Mouse (Mus musculus) stomach, postnatal 0 days (tissue): ENCODE results near the gene Tatdn3. TPM values are rescaled to one million over a fixed set of nuclear protein-coding genes. Genes with fewer than 3 reads are reported as not detected.
A peak's percentile ranks its signal among the peaks of the same experiment; 100 is the strongest.

Experiments used
- ATAC-seq: fragments of 200-750 bp; cut with Nextera tagmentation; 2 replicates; pipeline ENCODE4 v1.8.0; 2017; ENCODE audit not compliant: low FRiP score, low TSS enrichment
- DNase-seq: peaks from one replicate; pipeline ENCODE4 v3.0.0-alpha.2; 2016; ENCODE audit warnings: low spot score
- H3K27ac ChIP-seq: fragments of 300-500 bp; sonication (generic); replicated peaks from 2 replicates; pipeline ENCODE4 v1.5.1; 2014; ENCODE audit warnings: mild to moderate bottlenecking, control low read depth
- H3K27me3 ChIP-seq: fragments of 300-500 bp; sonication (generic); 2 replicates; pipeline ENCODE4 v1.6.1; 2014; ENCODE audit warnings: low read length; ENCODE audit not compliant: control insufficient read depth, insufficient read depth
- H3K36me3 ChIP-seq: fragments of 300-500 bp; sonication (generic); 2 replicates; pipeline ENCODE4 v1.6.1; 2014; ENCODE audit warnings: low read length, mixed read lengths; ENCODE audit not compliant: control insufficient read depth, insufficient read depth
- H3K4me1 ChIP-seq: fragments of 300-500 bp; sonication (generic); replicated peaks from 2 replicates; pipeline ENCODE4 v1.6.1; 2014; ENCODE audit warnings: antibody characterized with exemption; ENCODE audit not compliant: control insufficient read depth, insufficient read depth
- H3K4me2 ChIP-seq: fragments of 300-500 bp; sonication (generic); replicated peaks from 2 replicates; pipeline ENCODE4 v1.6.1; 2014; ENCODE audit warnings: low read depth, mild to moderate bottlenecking, control low read depth, moderate library complexity
- H3K4me3 ChIP-seq: fragments of 300-500 bp; sonication (generic); 2 replicates; pipeline ENCODE4 v1.5.1; 2014; ENCODE audit warnings: low read depth, low read length, control low read depth
- H3K9ac ChIP-seq: fragments of 300-500 bp; sonication (generic); 2 replicates; pipeline ENCODE4 v1.6.1; 2014; ENCODE audit warnings: mild to moderate bottlenecking, low read length, control low read depth, mixed read lengths
- H3K9me3 ChIP-seq: fragments of 300-500 bp; sonication (generic); 2 replicates; pipeline ENCODE4 v1.6.1; 2016; ENCODE audit warnings: low read length; ENCODE audit not compliant: control insufficient read depth
- CTCF ChIP-seq: IDR thresholded peaks from 2 replicates; pipeline ENCODE4 v1.5.1; 2016; ENCODE audit warnings: antibody characterized with exemption, low read depth, mild to moderate bottlenecking, moderate library complexity
- EP300 ChIP-seq: optimal IDR thresholded peaks from 2 replicates; pipeline ENCODE3; 2016; ENCODE audit warnings: antibody characterized with exemption
- WGBS: fragments of 180-500 bp; shearing (Covaris S2); extraction: QIAGEN DNeasy Blood & Tissue Kit; methylation state at CpG from one replicate; pipeline ENCODE4 v1.1.7; 2014; 5-methylcytosine and 5-hydroxymethylcytosine counted together
- polyA plus RNA-seq: library from polyadenylated mRNA; unstranded; fragments of >200 nt; fragmentation: Nextera tagmentation; extraction: Ambion mirVana; gene quantifications from 2 replicates; pipeline ENCODE4 v1.2.1, GENCODE M21; 2015

The Tatdn3 gene
- polyA plus RNA-seq, 1 experiment from 2014 or later: 8.9 TPM

- no peak for ATAC-seq
- Histone ChIP-seq H3K27me3 (no peaks in the 10 kb centered on the region), H3K4me3 (no peak overlapping the region), H3K9me3 (no peaks in the 10 kb centered on the region), H3K36me3 (peaks cover 3% of the 10 kb centered on the region; the same call in 1 of the 2 replicates), H3K27ac (no peak overlapping the region), H3K9ac (no peak overlapping the region), H3K4me1 (no peaks in the 10 kb centered on the region), H3K4me2 (no peak overlapping the region)
- WGBS: 78% methylated on average over 12 of the region's 12 CpGs
- DNase-seq: no peak
- TF ChIP-seq CTCF: no peak
- TF ChIP-seq EP300: no peak
Observed at GRCm38 (mm10) chr1:191085597-191085996, 22.9 kb upstream of the Tatdn3 start.

- H3K4me2 ChIP-seq: no peak overlapping the region
- no peaks in the 10 kb centered on the region for H3K4me1 ChIP-seq
- WGBS: 66% methylated on average over 5 of the region's 5 CpGs
- no peak overlapping the region for H3K4me3 ChIP-seq
- DNase-seq (peak; percentile 56), ATAC-seq (no peak)
- H3K36me3 ChIP-seq: peaks cover 3% of the 10 kb centered on the region; the same call in 1 of the 2 replicates
- no peak overlapping the region for H3K27ac ChIP-seq
- no peak overlapping the region for H3K9ac ChIP-seq
- TF ChIP-seq EP300 (no peak), CTCF (peak; percentile 77)
- H3K9me3 ChIP-seq: no peaks in the 10 kb centered on the region
- no peaks in the 10 kb centered on the region for H3K27me3 ChIP-seq
Observed at GRCm38 (mm10) chr1:191084951-191085559, 22.3 kb upstream of the Tatdn3 start.

GRCm38 (mm10) chr1:191083230-191083629, 20.5 kb upstream of the Tatdn3 start:
- Histone ChIP-seq H3K9me3 (no peaks in the 10 kb centered on the region), H3K4me1 (no peaks in the 10 kb centered on the region), H3K36me3 (peaks cover 3% of the 10 kb centered on the region; the same call in 1 of the 2 replicates), H3K27me3 (no peaks in the 10 kb centered on the region), H3K4me3 (no peak overlapping the region), H3K27ac (no peak overlapping the region), H3K4me2 (no peak overlapping the region), H3K9ac (no peak overlapping the region)
- WGBS: 78% methylated on average over 8 of the region's 8 CpGs
- DNase-seq (no peak), ATAC-seq (no peak)
- no peak for TF ChIP-seq CTCF
- no peak for TF ChIP-seq EP300

- WGBS: 41% methylated on average over 10 of the region's 10 CpGs
- Histone ChIP-seq H3K4me3 (no peak overlapping the region), H3K27me3 (no peaks in the 10 kb centered on the region), H3K4me2 (no peak overlapping the region), H3K4me1 (no peaks in the 10 kb centered on the region), H3K9me3 (no peaks in the 10 kb centered on the region), H3K9ac (no peak overlapping the region), H3K27ac (0 out of 2 replicates have a peak overlapping the region, but pooled peaks have one; percentile 5), H3K36me3 (peaks cover 6% of the 10 kb centered on the region)
- ATAC-seq (peak; percentile 72), DNase-seq (peak; percentile 57)
- peak; percentile 62 for TF ChIP-seq EP300
- TF ChIP-seq CTCF: peak; percentile 92
Observed at GRCm38 (mm10) chr1:191075199-191075883, 12.6 kb upstream of the Tatdn3 start.

GRCm38 (mm10) chr1:191073486-191073885, 10.8 kb upstream of the Tatdn3 start:
- TF ChIP-seq EP300 (no peak), CTCF (no peak)
- 64% methylated on average over 4 of the region's 4 CpGs for WGBS
- Histone ChIP-seq H3K9ac (no peak overlapping the region), H3K9me3 (no peaks in the 10 kb centered on the region), H3K36me3 (peaks cover 8% of the 10 kb centered on the region), H3K4me3 (no peak overlapping the region), H3K4me1 (no peaks in the 10 kb centered on the region), H3K27ac (no peak overlapping the region), H3K27me3 (no peaks in the 10 kb centered on the region), H3K4me2 (no peak overlapping the region)
- ATAC-seq (no peak), DNase-seq (no peak)

- peak overlapping the region; percentile 30; the same call in 1 of the 2 replicates for H3K27ac ChIP-seq
- H3K9me3 ChIP-seq: no peaks in the 10 kb centered on the region
- H3K27me3 ChIP-seq: no peaks in the 10 kb centered on the region
- WGBS: 55% methylated on average over 6 of the region's 6 CpGs
- DNase-seq: no peak
- H3K9ac ChIP-seq: no peak overlapping the region
- no peak overlapping the region for H3K4me2 ChIP-seq
- H3K4me1 ChIP-seq: no peaks in the 10 kb centered on the region
- peaks cover 8% of the 10 kb centered on the region for H3K36me3 ChIP-seq
- no peak overlapping the region for H3K4me3 ChIP-seq
- no peak for TF ChIP-seq EP300
- TF ChIP-seq CTCF: no peak
- ATAC-seq: peak; percentile 33; the same call in 1 of the 2 replicates
Observed at GRCm38 (mm10) chr1:191073001-191073400, 10.3 kb upstream of the Tatdn3 start.
